Mouse (Mus musculus) right cerebral cortex, postnatal 36 days (tissue): ENCODE data around the gene Zfp764.
"Not testable (repeated sequence)": the region's sequence is repeated elsewhere in the genome, so short reads cannot be mapped to it uniquely, and the experiment has no call there.

Experiments
- DNase-seq, 2 experiments: peaks; one replicate each; pipeline ENCODE4 v3.0.0; 2022; ENCODE audit warnings: low spot score in 2 of 2, mixed read lengths in 1 of 2

Zfp764 gene

DNA sequence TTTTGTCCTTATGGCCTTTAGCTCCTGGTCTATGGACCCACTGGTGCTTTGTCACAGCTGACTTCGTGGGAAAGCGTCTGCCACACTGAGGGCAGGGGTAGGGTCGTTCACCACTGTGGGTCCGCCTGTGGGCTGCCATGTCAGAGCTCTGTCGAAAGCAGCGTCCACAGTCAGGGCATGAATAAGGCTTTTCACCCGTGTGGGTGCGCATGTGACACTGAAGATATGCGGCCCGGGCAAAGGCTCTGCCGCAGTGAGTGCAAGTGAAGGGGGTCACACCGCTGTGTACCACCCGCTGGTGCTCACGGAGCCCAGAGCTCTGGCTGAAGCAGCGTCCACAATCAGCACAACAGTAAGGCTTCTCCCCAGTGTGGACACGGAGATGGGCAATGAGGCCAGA lies 15.1 kb downstream of the Zfp764 start:
- DNase-seq, result no peak

DNA sequence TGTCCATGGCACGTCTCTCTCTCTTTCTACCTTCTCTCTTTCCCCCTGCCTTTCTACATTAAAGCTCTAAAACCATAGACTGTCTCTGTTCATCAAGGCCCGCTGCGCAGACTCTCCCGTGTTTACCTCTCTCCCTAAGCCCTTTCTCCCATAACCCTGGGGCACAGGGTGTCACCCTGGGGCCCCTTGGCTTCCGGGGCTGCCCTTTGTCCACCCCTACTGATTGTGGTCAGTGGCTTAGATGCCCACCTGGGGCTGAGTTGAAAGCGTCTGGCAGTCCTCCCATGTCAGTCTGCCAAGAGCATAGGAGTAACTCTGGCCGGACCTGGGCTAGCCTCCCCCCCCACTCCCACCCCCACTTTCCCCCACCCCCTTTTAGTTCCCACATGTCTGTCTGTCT lies 16.3 kb downstream of the Zfp764 start:
- no peak for DNase-seq

DNA sequence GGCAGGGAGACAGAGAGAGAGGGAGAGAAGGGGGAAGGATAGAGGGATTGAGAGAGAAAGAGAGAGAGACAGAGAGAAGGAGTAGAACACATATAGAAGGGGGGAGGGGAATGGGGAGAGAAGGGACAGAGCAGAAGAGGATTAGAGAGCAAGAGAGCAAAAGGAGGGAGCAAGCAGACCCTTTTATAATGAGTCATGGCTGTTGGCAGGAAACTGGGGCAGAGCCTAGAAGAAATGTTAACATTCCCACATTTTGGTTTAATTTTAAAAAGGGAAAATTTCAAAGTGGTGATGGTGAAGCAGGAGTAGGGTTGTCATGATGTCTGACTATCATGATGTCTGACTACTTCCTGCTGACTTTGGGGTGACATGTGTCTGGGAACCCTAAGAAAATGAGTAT lies 18.4 kb downstream of the Zfp764 start:
- not testable (repeated sequence) for DNase-seq

DNA sequence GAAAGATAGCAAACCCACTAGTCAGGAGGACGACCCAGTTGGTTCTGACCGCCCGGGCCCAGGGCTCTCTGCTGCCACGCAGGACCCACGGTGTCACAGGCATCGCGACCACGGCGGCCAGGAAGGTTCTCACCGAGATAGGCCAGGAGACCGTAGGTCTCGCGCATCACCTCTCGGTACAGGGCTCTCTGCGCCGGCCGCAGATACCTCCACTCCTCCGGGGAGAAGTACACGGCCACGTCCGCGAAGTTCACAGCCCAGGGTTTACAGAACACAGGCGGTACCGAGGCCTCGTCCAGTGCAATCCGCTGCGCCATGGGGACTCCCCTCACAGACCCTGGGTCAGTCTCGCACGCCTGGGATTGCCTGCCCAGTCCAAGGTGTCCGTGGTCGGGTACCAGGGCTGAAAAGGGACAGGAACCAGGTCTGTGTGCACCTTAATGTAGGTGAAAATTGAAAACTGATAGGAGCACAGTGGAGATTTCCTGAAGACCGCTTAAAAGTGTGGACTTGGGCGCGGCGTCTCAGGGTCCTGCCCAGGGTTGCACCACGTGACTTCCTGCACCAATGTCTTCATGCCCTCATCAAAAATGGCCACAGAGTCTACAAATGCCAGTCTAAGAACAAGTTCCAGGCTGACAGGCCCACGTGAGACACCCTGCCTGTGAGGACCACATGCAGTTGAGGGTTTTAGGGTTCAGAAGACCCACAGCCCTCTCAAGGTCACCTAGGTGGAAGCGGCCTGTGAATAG lies 19.8 kb downstream of the Zfp764 start, which contains the start of gene 9130019O22Rik:
Gene 9130019O22Rik (minus strand): TSS at position 526 of the 752 bp plus-strand sequence.
- peak; percentile 82 to 91 for DNase-seq

DNA sequence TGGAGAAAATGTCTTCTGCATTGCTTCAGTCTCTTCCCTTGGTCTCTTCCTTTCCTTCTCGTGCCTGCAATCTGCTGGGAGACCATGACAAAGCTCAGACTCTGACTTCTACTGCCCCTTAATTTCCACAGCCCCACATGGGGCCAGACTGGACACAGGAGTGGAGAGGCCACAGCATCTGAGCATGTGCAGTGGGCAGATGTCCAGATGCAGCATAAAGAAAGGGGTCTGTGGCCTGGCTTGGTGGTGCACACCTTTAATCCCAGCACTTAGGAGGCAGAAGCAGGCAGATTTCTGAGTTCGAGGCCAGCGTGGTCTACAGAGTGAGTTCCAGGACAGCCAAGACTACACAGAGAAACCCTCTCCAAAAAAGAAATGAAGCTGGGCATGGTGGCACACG lies 21.1 kb downstream of the Zfp764 start:
- DNase-seq, result not testable (repeated sequence)

DNA sequence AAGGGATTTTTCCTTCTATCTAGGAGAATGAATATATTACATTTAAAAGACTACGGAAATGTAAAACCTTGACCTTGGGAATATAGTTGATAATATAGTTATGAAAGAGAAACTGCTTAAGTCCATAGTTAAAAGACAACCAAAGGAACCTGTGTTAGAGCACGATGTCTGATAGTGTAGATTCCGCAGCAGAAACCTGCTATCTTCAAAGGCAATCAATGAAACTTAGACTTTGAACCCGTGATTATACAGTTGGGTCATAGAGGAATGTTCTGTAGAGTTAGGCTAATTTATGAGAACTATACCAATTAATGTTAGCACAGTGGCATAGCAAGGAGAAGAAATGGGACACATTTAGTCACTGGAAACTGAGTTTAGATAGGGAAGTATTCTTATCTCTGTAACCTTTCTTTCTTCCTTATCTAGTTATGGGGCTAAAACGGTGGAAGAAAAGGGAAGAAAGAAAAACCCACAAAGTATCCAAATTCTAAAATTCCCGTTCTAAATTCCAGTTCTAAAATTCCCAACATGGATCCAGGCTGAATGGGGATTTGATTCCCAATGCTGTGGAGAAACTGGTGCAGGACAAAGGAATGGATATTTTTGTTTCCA lies 28.2 kb downstream of the Zfp764 start:
- DNase-seq, result no peak

DNA sequence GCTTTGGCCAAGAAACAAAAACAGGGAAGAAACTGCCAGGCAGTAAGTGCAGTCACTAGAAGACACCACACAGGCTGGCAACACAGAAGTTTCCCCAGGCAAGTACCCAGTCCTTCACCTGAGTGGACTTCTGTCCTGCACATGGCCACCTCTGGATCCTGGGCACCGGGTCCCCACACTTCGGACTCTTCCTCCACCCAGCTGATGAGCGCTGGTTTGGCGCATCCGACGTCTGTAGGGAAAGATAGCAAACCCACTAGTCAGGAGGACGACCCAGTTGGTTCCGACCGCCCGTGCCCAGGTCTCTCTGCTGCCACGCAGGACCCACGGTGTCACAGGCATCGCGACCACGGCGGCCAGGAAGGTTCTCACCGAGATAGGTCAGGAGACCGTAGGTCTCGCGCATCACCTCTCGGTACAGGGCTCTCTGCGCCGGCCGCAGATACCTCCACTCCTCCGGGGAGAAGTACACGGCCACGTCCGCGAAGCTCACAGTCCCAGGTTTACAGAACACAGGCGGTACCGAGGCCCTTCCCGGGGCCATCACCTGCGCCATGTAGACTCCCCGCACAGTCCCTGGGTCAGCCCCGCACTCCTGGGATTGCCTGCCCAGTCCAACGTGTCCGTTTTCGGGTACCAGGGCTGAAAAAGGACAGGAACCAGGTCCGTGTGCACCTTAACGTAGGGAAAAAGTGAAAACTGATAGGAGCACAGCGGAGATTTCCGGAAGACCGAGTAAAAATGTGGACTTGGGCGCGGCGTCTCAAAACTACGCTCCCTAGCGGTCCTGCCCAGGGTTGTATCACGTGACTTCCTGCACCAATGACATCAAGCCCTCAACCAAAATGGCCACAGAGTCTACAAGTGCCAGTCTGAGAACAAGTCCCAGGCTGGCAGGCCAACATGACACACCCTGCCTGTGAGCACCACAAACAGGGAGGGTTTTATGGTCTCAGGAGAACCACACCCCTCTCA lies 31.1 kb downstream of the Zfp764 start, which contains the start of gene Zfp747:
Gene Zfp747 (minus strand): TSS at position 780 of the 975 bp plus-strand sequence.
- peak; percentile 89 to 92 for DNase-seq

DNA sequence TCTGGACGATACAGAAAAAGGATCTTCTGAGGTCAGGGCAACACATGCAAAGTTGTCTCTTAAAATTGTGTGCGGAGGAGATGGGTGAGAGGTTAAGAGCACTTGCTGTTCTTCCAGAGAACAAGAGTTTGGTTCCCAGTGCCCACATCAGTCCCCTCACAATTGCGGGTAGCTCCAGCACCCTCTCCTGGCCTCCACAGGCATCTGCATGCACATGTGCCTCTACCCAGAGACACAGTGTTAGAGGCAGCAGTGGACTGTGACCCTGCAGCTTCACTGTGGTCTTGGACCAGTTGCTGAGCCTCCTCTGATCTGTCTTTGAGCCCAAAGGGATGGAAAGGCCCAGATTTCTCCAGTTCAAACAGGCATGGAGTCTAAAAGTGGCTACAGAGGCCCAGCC lies 34.8 kb downstream of the Zfp764 start:
- not testable (repeated sequence) for DNase-seq

DNA sequence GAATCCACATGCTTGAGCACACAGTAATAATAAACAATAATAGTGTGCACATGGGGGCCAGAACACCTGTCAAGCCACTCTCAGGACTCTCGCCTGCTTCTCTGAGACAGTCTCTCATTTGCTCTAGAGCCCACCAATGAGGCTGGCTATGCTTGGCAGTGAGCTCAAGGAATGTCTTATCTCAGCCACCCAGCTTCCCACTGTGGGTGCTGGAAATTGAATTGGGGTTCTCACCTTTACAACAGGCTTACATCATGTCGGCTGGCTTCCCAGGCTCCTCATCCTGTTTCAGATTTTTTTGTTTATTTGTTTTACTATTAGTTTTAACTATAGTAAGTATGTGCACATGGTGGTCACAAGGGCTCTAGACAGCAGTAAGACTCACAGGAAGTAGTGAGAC lies 35.4 kb downstream of the Zfp764 start:
- no peak for DNase-seq

DNA sequence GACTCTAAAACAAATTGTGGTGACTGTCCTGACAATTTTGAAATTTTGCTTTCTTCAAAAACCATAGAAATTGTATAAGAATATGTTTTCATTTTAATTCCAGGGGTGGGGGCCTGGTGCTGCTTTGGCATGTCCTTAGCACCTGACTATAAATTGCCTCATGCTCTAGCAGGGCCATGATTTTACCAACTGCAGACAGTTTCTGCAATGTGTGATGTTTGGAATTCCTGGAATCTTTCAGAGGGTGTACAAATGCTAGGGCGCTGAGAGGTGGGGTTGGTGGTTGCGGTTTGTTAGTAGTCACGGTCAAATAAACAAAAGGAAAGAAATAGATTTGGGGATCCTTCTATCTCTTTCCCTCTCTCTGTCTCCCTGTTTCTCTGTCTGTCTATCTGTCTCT lies 40.4 kb downstream of the Zfp764 start:
- DNase-seq, result no peak

DNA sequence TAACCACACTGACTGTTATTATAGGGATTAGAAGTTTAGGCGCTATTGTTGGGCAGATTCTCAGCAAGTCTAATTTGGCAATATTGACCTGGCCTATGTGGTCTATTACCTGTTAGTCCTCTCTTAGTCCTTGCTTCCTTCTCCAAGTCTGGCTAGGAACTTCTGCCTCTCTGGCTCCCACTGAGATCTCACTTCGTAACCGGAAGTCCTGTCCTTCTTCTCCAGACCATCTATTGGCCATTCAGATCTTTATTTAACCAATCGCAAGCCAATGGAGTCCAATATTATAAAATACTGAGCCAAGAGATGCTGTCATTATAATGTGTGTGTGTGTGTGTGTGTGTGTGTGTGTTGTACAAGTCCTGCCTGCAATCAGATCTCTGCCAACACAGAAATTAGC lies 42.5 kb downstream of the Zfp764 start:
- no peak for DNase-seq

DNA sequence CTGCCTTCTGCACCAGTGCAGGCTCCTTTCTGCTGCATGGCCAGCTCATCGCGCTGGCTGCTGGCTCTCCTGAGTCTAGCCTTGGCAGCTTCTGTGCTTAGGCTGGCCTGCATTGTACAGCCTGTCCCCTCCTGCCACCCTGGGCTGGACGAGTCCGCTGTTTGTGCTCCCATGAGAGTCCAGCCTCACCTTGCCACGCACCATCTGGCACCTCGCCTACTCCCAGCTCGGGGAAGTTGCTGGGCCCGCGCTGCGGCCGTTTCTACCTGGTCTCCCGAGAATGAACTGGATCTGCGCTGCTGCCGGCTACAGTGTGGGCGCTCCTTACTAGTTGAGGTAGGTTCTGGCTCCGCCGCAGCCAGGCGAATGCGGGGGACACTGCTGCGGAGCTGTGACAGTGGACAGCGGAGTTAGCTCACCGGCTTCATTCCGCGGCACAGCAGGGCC lies 43.1 kb downstream of the Zfp764 start:
- no peak for DNase-seq

DNA sequence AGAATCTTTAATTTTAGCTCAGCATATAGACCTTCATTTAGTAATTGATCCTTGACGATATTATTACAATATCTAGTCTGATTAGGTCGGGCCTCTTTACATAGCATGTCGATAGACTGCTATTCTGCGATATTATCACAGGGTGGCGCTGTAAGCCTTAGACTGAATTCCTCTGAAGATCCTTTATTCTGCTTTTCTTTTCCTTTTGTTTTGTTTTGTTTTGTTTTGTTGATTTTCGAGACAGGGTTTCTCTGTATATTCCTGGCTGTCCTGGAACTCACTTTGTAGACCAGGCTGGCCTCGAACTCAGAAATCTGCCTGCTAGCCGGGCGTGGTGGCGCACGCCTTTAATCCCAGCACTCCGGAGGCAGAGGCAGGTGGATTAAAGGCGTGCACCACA lies 44.2 kb downstream of the Zfp764 start:
- DNase-seq, result not testable (repeated sequence)

DNA sequence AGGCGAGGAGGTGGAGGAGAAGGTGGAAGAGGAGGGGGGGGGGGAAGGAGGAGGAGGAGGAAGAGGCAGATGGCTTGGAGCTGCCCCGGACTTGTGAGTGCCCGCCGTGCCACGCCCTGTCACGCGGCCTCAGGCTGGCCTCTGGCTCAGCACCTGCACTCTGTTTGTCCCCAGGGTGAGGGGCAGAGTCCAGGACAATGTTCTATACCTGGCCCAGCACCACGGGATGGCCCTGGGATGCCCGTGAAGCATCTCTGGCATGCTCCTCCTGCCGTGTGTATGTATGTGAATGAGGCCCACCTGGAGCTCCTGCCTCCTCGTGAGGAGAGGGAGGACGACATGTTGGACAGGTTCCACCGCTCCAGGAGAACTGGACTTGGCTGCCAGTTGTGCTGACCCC lies 45.2 kb downstream of the Zfp764 start:
- no peak for DNase-seq

DNA sequence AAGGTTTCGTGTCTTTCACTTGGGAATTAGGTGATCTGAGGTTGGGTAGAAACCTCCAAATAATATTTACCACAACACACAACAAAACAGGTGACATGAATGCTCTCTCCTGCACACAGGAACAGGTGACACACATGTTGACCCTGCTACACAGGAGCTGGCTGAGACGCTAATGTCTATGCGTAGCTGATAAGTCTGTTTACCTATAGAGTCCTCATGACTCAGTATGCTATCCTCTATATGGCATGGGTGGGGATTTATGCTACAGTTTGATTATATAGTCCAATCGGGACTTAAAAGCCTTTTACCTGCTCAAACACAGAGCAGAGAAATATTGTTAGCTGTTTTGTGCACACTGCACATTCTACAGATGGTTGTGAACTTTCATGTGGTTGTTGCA lies 46.4 kb downstream of the Zfp764 start:
- no peak for DNase-seq

DNA sequence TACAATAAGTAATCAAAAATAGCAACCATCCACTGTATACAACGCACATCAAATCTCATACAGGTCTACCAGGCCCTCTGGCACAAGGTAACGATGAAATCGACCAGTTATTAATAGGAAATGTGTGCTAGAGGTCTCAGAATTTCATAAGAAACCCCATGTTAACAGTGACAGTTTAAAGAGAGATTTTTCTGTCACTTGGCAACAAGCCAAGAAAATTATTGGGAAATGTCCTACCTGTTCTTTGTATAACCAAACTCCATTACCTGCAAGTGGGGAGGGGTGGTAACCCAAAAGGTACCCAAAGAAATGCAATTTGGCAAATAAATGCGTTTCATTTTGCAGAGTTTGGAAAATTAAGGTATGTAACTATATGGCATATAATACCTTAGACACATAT lies 48.1 kb downstream of the Zfp764 start:
- no peak for DNase-seq

DNA sequence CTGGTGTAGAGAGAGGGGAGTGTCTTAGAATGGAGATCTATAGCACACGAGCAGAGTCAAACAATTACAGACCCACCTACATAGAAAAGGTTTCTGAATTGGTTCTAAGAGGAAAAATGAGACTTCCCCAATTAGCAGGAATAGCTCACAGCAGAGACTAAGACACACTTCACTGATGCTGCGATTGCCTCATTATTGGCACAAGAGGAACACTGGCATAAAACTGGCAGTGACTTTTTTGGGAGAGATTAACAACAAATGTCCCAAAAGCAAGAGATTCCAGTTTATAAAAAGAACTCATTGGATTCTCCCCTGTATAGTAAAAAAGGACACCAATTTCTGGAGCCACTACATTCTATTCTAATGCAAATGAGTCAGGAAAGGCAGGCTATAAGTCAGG lies 48.8 kb downstream of the Zfp764 start:
- DNase-seq, result no peak

DNA sequence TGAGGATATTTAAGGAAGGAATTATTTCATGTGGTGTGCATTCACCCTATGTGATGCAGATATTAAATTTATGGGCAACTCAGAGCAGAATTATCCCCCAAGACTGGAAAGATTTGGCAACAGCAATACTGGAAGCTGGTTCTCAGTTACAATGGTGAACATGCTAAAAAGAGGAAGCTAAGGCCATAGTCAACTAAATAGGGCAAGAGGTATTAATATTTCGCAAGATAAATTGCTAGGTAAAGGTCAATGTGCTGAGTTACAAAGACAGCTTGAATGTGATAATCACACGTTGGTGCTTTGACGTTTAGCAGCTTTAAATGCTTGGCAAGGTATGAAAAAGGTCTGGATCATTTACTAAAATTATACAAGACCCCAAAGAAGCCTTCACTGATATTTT lies 50.8 kb downstream of the Zfp764 start:
- DNase-seq, result no peak
